ENCODE assay signal across 23 mouse cellular contexts in the genomic region with DNA sequence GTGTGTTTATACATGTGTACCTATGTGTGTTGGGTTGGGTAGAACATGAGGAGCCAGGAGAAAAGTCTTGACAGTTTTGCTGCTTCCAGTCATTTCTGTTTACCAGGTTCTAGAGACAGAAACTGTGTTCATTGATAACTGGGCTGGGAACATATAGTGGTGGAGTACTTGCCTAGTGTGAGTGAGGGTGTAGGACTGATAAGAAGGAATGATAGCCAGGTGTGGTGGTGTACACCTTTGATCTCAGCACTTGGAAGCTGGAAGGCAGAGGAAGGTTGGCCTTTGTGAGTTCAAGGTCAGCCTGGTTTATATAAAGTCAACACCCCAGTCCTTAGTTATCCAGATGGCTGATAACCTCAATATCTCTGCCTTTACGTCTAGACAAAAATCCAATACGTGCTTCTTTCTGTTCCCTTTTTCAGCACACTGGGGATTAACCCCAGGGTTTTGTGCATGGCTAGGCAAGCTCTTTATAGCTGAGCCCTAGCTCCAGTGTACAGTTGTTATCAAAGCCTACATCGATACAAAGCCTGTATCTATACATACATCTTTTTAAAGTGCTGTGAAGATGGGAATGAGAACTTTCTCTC.
"Had no signal": no experiment of that assay in that cellular context is flagged by ENCODE, and none has a peak within 500 bp of the region (broad histone marks: within the 10 kb centered on the region; RNA-seq: fewer than 3 reads in every experiment).

No protein-coding gene starts in this region.

- H3K27ac ChIP-seq: kidney, embryonic 15.5 days; left cerebral cortex, adult 2 months; limb, embryonic 12.5 days; limb, embryonic 15.5 days; liver, embryonic 14.5 days; midbrain, embryonic 10.5 days; midbrain, embryonic 13.5 days; neural tube, embryonic 13.5 days had no signal

- H3K9me3 ChIP-seq: kidney, embryonic 15.5 days; limb, embryonic 12.5 days; limb, embryonic 15.5 days; megakaryocyte, embryonic 14.5 days; midbrain, embryonic 10.5 days; midbrain, embryonic 13.5 days; neural tube, embryonic 13.5 days had no signal

- H3K9ac ChIP-seq: kidney, embryonic 15.5 days; limb, embryonic 12.5 days; limb, embryonic 15.5 days; liver, embryonic 14.5 days; liver, postnatal 0 days; lung, embryonic 14.5 days; midbrain, embryonic 13.5 days; neural tube, embryonic 13.5 days had no signal

- H3K4me1 ChIP-seq: kidney, embryonic 15.5 days; limb, embryonic 12.5 days; limb, embryonic 15.5 days; megakaryocyte, embryonic 14.5 days; midbrain, embryonic 10.5 days; midbrain, embryonic 13.5 days; neural tube, embryonic 13.5 days had no signal

- H3K36me3 ChIP-seq: kidney, embryonic 15.5 days; limb, embryonic 12.5 days; limb, embryonic 15.5 days; midbrain, embryonic 10.5 days; midbrain, embryonic 13.5 days; neural tube, embryonic 13.5 days had no signal

- ATAC-seq: liver, postnatal 0 days; lung, postnatal 0 days; midbrain, embryonic 13.5 days; midbrain, embryonic 16.5 days had no signal

- H3K27me3 ChIP-seq: kidney, embryonic 15.5 days; limb, embryonic 12.5 days; limb, embryonic 15.5 days; neural tube, embryonic 13.5 days had no signal

- H3K4me2 ChIP-seq: kidney, embryonic 15.5 days; limb, embryonic 12.5 days; limb, embryonic 15.5 days; liver, embryonic 11.5 days; lung, embryonic 14.5 days; midbrain, embryonic 13.5 days; neural tube, embryonic 13.5 days had no signal

- H3K4me3 ChIP-seq: kidney, embryonic 15.5 days; left cerebral cortex, adult 2 months; limb, embryonic 12.5 days; limb, embryonic 15.5 days; megakaryocyte, embryonic 14.5 days; midbrain, embryonic 10.5 days; midbrain, embryonic 13.5 days; myocyte; neural tube, embryonic 13.5 days had no signal

- DNase-seq: kidney, adult 2 months; kidney, postnatal 10 days; kidney, postnatal 36 days; layer of hippocampus, postnatal 36 days; left cerebral cortex, postnatal 4 days; liver, postnatal 0 days; lung, embryonic 14.5 days; lung, postnatal 36 days; thymus, adult 18-20 months; thymus, postnatal 36 days had no signal
